Mouse (Mus musculus) urinary bladder, postnatal 25 days (tissue): ENCODE measurements around the gene Ipmk.

Source experiments
- DNase-seq: peaks from one replicate; pipeline ENCODE4 v3.0.0; 2022; ENCODE audit warnings: low spot score

The Ipmk gene

GRCm38 (mm10) chr10:71341290-71341689, 6.3 kb upstream of the Ipmk start:
- no peak for DNase-seq

DNA sequence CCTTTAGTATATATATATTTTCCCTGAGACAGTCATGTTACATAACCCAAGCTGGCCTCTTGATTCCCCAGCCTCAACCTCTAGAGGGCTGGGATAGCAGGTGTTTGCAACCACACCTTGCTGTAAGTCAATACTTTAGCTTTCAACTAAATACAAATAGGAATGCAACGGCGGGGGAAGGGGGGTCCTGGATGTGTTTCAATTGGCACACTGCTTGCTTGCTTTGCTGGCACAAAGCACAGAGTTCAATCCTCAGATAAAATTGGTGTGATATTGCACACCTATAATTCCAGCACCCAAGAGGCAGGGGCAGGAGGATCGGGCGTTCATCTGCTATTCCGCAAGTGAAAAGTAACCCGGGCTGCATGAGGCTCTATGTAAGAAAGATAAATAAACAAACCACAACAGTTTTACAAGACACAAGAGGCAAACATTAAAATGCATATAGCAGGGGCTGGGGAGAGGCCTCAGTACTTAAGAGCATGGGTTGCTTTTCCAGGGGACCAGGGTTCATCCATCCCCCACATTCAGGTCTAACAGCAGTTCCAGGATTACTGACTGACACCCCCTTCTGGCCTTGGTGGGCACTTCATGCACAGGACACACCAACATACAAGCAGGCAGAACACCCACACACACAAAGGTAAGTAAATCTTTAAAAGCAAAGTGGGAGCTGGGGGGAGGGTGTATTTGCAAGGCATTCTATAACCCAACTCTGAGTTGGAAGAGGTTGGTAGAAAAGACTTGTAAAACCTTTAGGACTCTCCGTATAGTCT, 5.3 kb upstream of the Ipmk start:
- no peak for DNase-seq

DNA sequence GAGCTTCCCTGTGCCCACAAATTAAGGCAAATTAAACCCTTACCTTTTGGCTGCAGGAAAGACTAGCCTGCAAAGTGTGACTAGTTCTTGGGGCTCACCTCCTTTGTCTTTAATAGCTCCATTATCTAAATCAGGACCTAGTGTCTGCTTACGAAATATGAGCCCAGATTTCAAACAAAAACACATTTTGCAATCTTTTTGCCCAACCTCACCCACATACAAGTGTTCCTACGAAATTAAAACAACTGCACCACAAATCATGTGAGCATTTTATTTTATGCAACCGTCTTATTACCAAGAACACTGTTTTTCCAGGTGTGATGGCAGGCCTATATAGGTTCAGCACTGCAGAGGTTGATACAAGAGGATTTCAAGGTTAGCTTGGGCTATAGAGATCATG, 4.4 kb upstream of the Ipmk start:
- no peak for DNase-seq

- DNase-seq, result no peak
These were observed 3.8 kb upstream of the Ipmk start for GRCm38 (mm10) chr10:71343567-71344265.

- DNase-seq, result peak; percentile 89
These were observed 2.9 kb upstream of the Ipmk start, which contains the start of gene Cisd1 for GRCm38 (mm10) chr10:71344579-71345143. Gene Cisd1, minus strand, starts transcription at chr10:71344954.

- no peak for DNase-seq
These were observed 1.5 kb upstream of the Ipmk start for GRCm38 (mm10) chr10:71346106-71346505.

DNA sequence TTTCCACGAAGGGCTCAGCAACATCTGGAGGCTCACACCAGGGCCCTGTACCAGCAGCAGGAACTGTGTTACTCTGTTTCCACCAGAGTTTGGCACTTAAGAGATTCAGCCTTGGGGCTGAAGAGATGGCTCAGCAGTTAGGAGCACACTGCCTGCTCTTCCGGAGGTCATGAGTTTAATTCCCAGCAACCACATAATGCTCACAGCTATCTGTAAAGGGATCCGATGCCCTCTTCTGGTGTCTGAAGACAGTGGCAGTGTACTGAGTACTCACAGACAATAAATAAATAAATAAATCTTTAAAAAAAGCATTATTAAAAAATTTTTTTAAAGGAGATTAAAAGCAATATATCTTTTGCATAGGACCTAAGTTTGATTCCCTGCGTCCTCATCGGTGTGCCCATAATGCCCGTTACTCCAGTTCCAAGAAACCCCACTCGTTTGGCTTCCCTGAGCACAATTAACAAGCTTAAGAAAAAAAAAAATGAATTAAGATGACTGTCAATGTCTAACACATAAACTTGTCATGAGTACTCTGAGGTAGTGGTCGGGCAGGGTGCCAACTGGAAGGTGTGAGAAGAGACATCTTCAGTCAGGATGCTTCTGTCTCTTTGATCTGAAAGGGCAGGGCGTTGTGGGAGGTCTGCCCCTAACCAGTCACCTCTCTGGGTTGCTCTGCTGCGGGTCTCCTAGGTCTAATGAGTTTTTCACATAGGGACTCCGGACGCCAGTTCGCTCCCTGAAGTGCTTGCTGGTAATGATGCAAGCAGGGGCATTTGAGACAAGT, 648 bp upstream of the Ipmk start:
- no peak for DNase-seq

DNA sequence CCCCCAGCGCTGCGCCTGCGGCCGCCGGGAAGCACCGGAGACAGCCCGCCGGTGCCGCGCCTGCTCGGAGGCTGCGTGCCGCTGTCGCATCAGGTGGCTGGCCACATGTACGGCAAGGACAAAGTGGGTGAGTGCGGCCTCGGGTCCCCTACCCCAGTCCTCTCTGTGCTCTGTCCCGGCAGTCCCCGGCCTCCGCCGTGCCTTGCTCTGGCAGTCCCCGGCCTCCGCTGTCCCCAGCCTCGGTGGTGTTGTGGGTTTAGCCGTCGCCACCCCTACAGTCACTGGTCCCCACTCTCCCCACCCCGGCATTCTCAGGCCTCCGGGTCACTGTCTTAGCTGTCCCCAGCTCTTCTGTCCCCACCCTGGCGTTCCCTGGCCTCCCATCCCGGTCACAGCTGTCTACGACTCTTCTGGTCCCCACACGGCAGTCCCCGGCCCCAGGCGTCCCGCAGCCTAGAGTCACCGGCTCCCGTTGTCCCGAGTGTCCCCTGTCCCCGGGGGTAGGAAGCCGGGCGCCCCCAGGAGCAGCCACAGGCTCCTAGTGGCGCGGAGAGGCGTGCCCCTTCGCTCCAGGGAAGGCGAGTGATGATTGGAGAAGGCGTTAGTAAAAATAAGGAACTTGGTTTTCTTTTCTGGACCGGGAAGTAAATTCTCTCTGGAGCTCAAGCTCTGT, 537 bp downstream of the Ipmk start:
- DNase-seq, result peak; percentile 33

DNA sequence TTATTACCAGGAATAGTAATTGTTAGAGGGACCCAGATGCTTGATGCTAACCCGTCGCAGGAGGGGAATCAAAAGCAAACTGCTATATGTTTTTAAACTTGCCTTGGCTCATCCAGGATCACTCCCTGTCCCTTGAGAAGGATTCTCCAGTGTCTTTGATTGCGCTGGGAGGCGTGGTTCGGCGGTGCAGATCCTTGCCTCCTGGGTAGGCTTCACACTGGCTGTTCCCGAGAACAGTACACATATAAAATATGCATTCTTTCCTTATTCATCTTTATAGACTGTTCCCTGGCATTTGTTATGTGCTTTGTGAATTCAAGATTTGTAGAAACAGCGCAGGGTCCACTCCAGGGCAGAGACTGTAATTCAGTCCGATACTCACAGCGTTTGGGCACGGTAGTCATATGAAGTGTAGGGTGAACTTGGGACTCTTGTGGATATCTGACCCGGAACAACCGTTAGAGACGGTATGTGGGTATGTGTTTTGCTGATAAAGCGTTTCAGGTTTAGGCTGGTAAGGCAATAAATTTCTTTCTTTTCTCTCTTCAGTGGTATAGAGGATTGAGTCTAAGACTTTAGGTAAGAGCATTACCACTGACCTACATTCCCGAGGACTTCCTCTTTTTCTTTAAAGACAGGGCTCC, 1.2 kb downstream of the Ipmk start:
- DNase-seq, result no peak

GRCm38 (mm10) chr10:71349290-71349689, 1.7 kb downstream of the Ipmk start:
- no peak for DNase-seq

DNA sequence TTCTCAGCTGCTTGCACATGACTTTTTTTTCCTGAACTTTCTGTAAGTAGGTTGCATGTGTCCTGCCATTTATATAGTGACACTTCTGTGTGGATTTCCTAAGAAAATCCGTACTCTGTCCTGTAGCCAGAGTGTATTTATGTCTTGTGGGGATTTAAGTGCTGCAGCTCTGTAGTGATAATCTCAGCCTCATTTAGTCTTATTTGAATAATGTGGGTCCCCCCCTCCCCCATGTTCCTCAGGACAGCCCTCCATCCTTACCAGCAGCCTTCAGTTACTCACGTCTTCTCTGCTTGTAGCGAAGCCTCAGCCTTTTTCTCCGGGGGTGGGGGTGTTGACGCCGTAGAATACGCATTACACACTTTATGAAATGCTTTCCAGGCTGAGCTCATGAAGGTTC, 3.7 kb downstream of the Ipmk start:
- no peak for DNase-seq

DNA sequence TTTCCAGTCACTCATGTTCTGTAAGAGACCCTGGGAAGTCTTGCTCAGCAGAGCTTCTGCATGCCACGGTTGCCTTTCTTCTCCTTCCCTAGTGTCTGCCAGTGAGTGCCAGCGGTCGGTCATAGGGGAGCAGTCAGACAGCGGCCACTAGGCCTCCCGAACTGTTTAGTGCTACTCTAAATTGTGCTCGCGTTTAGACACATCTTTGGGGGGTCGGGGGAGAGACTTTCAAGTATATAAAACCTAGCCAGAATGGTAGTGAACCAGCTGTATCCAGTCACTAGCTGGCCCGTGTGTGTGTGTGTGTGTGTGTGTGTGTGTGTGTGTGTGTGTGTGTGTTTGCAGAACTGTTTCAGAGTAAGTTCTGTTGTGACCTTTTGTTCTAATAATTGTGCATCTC, 6.3 kb downstream of the Ipmk start:
- DNase-seq, result no peak

GRCm38 (mm10) chr10:71354947-71355346, 7.4 kb downstream of the Ipmk start:
- DNase-seq, result no peak

DNA sequence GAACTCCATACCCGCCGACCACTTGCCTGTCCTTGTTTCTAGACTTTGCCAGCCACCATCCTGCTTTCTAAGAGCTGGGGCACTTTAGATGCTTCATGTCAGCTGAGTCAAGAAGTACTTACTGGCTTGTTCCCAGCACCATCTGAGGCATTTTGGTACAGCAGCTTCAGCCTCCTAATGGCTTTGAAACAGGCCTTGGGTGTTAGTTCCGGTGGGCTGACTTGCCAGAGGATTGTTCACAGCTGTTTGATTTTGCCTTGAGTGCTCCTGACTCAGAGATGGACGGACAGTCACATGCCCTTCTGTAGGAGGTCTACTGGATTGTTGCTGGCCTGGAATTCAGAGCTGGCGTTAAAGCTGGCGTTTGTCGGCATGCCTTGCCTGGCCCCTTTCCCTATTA, 13.5 kb downstream of the Ipmk start:
- no peak for DNase-seq

DNA sequence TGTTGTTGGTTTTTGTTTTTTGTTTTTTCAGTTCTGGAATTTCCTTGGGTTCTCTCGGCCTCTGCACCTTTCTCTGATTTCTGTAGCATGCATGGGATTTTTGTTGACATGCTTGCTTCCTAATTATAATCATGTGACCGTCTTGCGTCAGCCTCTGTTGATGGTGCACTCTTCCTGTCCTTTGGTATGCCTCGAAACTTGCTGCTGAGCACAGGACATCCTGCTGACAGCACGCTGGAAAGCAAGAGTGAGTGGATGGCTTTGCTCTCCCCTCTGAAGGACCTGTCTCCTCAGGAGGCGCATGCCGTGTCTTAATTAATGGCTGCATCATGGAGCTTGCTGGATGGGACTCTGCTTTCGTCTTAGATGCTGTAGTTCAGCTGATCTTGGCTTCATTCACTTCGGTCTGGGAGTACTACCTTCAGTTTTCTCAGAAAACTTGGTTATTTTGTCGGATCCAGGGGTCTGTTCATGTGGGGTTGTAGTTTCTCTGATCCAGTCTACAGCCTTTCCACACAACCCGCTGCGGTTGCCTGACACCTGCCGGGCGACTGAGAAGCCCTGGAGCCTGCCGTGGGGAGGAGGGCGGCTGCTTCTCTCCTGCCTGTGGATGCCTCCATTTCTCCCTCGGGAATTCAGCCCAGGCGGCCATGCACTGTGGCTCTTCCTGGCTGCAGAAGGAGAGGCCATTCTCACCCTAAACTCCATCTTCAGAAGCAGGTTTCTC, 14.4 kb downstream of the Ipmk start:
- no peak for DNase-seq

- DNase-seq, result no peak
These were observed 15.9 kb downstream of the Ipmk start for GRCm38 (mm10) chr10:71363440-71363839.

DNA sequence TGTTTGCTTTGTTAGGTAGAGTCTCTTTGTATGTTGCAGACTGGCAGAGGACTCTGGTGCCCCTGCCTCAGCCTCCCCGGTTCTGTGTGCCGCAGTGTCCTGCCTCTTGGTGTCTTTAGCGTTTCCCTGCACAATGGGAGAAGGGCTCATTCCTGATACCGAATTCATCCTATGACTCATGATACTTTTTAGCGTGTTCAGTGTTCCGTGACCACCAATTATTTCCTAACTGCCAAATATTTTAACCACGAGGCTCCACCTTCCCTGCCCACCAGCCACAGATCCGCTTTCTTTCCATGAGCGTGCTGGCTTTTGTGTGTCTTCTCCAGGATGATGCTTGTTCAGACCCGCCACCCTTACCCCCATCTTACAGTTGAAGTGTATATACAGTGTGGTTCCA, 16.3 kb downstream of the Ipmk start:
- no peak for DNase-seq

- DNase-seq, result no peak
These were observed 20.8 kb downstream of the Ipmk start for GRCm38 (mm10) chr10:71368128-71368940.

DNA sequence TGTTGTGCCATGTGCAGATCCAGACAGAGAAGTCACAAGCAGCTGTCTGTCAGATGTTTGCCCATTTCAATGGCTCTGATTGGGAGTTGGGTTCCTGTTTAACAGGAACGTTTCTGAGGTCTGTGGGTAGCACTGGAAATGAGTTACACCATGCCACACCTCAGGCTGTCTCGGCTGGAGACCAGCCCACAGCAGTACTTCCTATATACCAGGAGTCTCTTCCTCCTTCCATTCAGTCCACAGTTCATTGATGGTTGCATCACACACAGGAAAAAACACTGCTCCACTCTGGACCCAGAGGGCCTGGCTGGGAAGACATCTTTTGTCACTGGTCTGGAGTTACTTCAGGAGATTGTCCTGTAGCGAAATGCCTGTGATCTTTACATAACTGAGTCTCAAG, 21.9 kb downstream of the Ipmk start:
- no peak for DNase-seq

DNA sequence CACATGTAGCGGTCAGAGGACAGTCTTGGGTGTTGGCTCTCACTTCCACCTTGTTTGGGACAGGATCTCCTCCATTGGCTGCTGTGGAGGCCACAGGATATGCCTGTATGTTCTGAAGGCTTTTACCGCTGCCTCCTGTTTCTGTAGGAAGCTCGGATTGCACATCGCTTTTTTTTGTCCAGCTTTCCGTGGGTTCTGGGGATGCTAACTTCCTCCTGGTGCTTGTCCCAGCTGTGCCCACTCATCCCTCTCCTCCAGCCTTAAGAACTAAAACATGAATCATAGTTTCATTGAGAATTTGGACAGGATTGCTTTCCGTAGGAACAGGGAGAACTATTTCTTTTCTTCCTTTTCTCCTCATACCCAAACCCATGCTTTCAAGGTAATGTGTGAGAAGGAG, 24.3 kb downstream of the Ipmk start:
- no peak for DNase-seq
